Mouse (Mus musculus): ENCODE results near the gene Necap2. TPM values are rescaled to one million over a fixed set of nuclear protein-coding genes. Genes with fewer than 3 reads are reported as not detected.

Gene Necap2
- total RNA-seq, 1 experiment, result 28.3 TPM

- peaks cover 0 to 3% of the 10 kb centered on the region in 2 experiments; a peak in 1 of 4 replicates for H3K4me1 ChIP-seq (ENCODE audit: control insufficient read depth in 2 of 2, insufficient read depth in 2 of 2, low read length in 2 of 2, poor library complexity in 1 of 2)
- TF ChIP-seq MAFK (IDR thresholded peaks at IDR 0.05; ENCODE audit: insufficient read depth, low read depth, low read length) (no peak), CHD2 (IDR thresholded peaks at IDR 0.05; ENCODE audit: low read depth, low read length) (no peak), HCFC1 (IDR thresholded peaks at IDR 0.05; ENCODE audit: borderline replicate concordance, insufficient read depth, low read length) (no peak)
- no peak overlapping the region for H3K4me3 ChIP-seq (ENCODE audit: insufficient read depth in 1 of 2, low read depth in 1 of 2, low read length in 2 of 2, poor library complexity in 1 of 2, severe bottlenecking in 1 of 2)
- no peaks in the 10 kb centered on the region for H3K9me3 ChIP-seq (ENCODE audit: control insufficient read depth, insufficient read depth, low read depth, low read length)
- H3K27ac ChIP-seq (ENCODE audit: insufficient read depth, low read depth, low read length, poor library complexity, severe bottlenecking), result no peak overlapping the region
- H3K9ac ChIP-seq (ENCODE audit: insufficient read depth, low read depth, low read length, poor library complexity, severe bottlenecking), result no peak overlapping the region
- peaks cover 21% of the 10 kb centered on the region for H3K36me3 ChIP-seq (ENCODE audit: control insufficient read depth, insufficient read depth, low read length, poor library complexity, severe bottlenecking)
- in situ Hi-C loops (cut with MboI; ENCODE audit: low sequenced_read_pairs in 2 of 2, unreplicated experiment in 2 of 2), result no loop called here
- DNase-seq (ENCODE audit: low read depth, low spot score), result no peak
Measured at GRCm38 (mm10) chr4:141064104-141064659, 14.0 kb downstream of the Necap2 start.

- peak within 1 kb of the TSS; percentile 86 for H3K9ac ChIP-seq (ENCODE audit: insufficient read depth, low read depth, low read length, poor library complexity, severe bottlenecking)
- peaks cover 2% of the 10 kb centered on the region; the same call in 1 of the 2 replicates for H3K36me3 ChIP-seq (ENCODE audit: control insufficient read depth, insufficient read depth, low read length, poor library complexity, severe bottlenecking)
- peak; percentile 97 for DNase-seq (ENCODE audit: low read depth, low spot score)
- in situ Hi-C loops (cut with MboI; ENCODE audit: low sequenced_read_pairs in 2 of 2, unreplicated experiment in 2 of 2), result no loop called here
- H3K9me3 ChIP-seq (ENCODE audit: control insufficient read depth, insufficient read depth, low read depth, low read length), result no peaks in the 10 kb centered on the region
- peaks cover 0 to 10% of the 10 kb centered on the region in 2 experiments; a peak in 2 of 4 replicates for H3K4me1 ChIP-seq (ENCODE audit: control insufficient read depth in 2 of 2, insufficient read depth in 2 of 2, low read length in 2 of 2, poor library complexity in 1 of 2)
- peak within 1 kb of the TSS; percentile 95 for H3K27ac ChIP-seq (ENCODE audit: insufficient read depth, low read depth, low read length, poor library complexity, severe bottlenecking)
- peak within 1 kb of the TSS; percentile 81 to 91 for H3K4me3 ChIP-seq (ENCODE audit: insufficient read depth in 1 of 2, low read depth in 1 of 2, low read length in 2 of 2, poor library complexity in 1 of 2, severe bottlenecking in 1 of 2)
- TF ChIP-seq ZC3H11A (IDR thresholded peaks at IDR 0.05; ENCODE audit: borderline replicate concordance, low read depth, low read length) (no peak), ZNF384 (IDR thresholded peaks at IDR 0.05; ENCODE audit: low read depth, low read length) (peak; percentile 96), MAFK (IDR thresholded peaks at IDR 0.05; ENCODE audit: insufficient read depth, low read depth, low read length) (no peak)
Measured at GRCm38 (mm10) chr4:141060426-141061301, 17.5 kb downstream of the Necap2 start, which contains the start of gene Crocc. TSS of gene Crocc (minus strand) at chr4:141060550.

- in situ Hi-C loops (cut with MboI; ENCODE audit: low sequenced_read_pairs in 2 of 2, unreplicated experiment in 2 of 2), result no loop called here
- Histone ChIP-seq H3K9ac (ENCODE audit: insufficient read depth, low read depth, low read length, poor library complexity, severe bottlenecking) (peak overlapping the region; percentile 86), H3K36me3 (ENCODE audit: control insufficient read depth, insufficient read depth, low read length, poor library complexity, severe bottlenecking) (peaks cover 2% of the 10 kb centered on the region; the same call in 1 of the 2 replicates), H3K27ac (ENCODE audit: insufficient read depth, low read depth, low read length, poor library complexity, severe bottlenecking) (peak overlapping the region; percentile 29; the same call in 1 of the 2 replicates), H3K4me1 (ENCODE audit: control insufficient read depth in 2 of 2, insufficient read depth in 2 of 2, low read length in 2 of 2, poor library complexity in 1 of 2) (peaks cover 0 to 10% of the 10 kb centered on the region in 2 experiments; a peak in 2 of 4 replicates), H3K4me3 (ENCODE audit: insufficient read depth in 1 of 2, low read depth in 1 of 2, low read length in 2 of 2, poor library complexity in 1 of 2, severe bottlenecking in 1 of 2) (peak overlapping the region; percentile 81 to 91), H3K9me3 (ENCODE audit: control insufficient read depth, insufficient read depth, low read depth, low read length) (no peaks in the 10 kb centered on the region)
- TF ChIP-seq HCFC1 (IDR thresholded peaks at IDR 0.05; ENCODE audit: borderline replicate concordance, insufficient read depth, low read length) (no peak), MAFK (IDR thresholded peaks at IDR 0.05; ENCODE audit: insufficient read depth, low read depth, low read length) (no peak), ZNF384 (IDR thresholded peaks at IDR 0.05; ENCODE audit: low read depth, low read length) (no peak), ZC3H11A (IDR thresholded peaks at IDR 0.05; ENCODE audit: borderline replicate concordance, low read depth, low read length) (no peak), CHD2 (IDR thresholded peaks at IDR 0.05; ENCODE audit: low read depth, low read length) (no peak)
- DNase-seq (ENCODE audit: low read depth, low spot score), result no peak
Measured at GRCm38 (mm10) chr4:141059616-141060425, 18.3 kb downstream of the Necap2 start.

- H3K4me1 ChIP-seq (ENCODE audit: control insufficient read depth in 2 of 2, insufficient read depth in 2 of 2, low read length in 2 of 2, poor library complexity in 1 of 2), result peaks cover 0 to 9% of the 10 kb centered on the region in 2 experiments; a peak in 2 of 4 replicates
- in situ Hi-C loops (cut with MboI; ENCODE audit: low sequenced_read_pairs in 2 of 2, unreplicated experiment in 2 of 2), result no loop called here
- H3K36me3 ChIP-seq (ENCODE audit: control insufficient read depth, insufficient read depth, low read length, poor library complexity, severe bottlenecking), result peaks cover 2% of the 10 kb centered on the region; the same call in 1 of the 2 replicates
- no peaks in the 10 kb centered on the region for H3K9me3 ChIP-seq (ENCODE audit: control insufficient read depth, insufficient read depth, low read depth, low read length)
- H3K4me3 ChIP-seq (ENCODE audit: insufficient read depth in 1 of 2, low read depth in 1 of 2, low read length in 2 of 2, poor library complexity in 1 of 2, severe bottlenecking in 1 of 2), result no peak overlapping the region
- TF ChIP-seq MAFK (IDR thresholded peaks at IDR 0.05; ENCODE audit: insufficient read depth, low read depth, low read length) (no peak), HCFC1 (IDR thresholded peaks at IDR 0.05; ENCODE audit: borderline replicate concordance, insufficient read depth, low read length) (no peak), ZNF384 (IDR thresholded peaks at IDR 0.05; ENCODE audit: low read depth, low read length) (no peak), ZC3H11A (IDR thresholded peaks at IDR 0.05; ENCODE audit: borderline replicate concordance, low read depth, low read length) (no peak), CHD2 (IDR thresholded peaks at IDR 0.05; ENCODE audit: low read depth, low read length) (no peak)
- DNase-seq (ENCODE audit: low read depth, low spot score), result no peak
- H3K27ac ChIP-seq (ENCODE audit: insufficient read depth, low read depth, low read length, poor library complexity, severe bottlenecking), result no peak overlapping the region
- H3K9ac ChIP-seq (ENCODE audit: insufficient read depth, low read depth, low read length, poor library complexity, severe bottlenecking), result 0 out of 2 replicates have a peak overlapping the region, but pooled peaks have one; percentile 11
Measured at GRCm38 (mm10) chr4:141058835-141059234, 19.3 kb downstream of the Necap2 start.
